Mouse (Mus musculus) liver, adult 2 months (tissue): ENCODE data around the gene Pik3c2g.

Experiments used
- CTCF ChIP-seq: fragments of 200-500 bp; IDR thresholded peaks from 2 replicates; pipeline ENCODE4 v1.5.1; 2011; ENCODE audit warnings: low read depth, low read length, control low read depth
- POLR2A ChIP-seq: fragments of 200-500 bp; IDR thresholded peaks from 2 replicates; pipeline ENCODE4 v1.6.1; 2011; ENCODE audit warnings: low read length, control low read depth; ENCODE audit not compliant: insufficient read depth; ENCODE audit errors: extremely low read depth

DNA sequence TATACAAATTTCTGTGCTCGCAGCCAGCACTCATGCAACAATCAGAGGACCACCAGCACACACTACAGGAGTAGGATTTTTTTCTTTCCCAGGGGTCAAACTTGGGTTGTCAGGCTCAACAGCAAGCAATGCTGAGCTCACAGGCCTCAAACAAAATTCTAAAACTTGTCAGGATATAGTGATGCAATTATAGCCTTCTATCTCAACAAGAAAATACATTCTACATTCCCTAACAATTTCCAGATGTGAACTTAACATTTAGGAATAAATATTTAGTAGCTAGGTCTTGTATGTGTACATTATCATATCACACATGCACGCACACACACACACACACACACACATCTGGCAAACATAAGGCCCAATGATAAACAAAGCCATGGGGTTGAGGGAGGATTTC is 308.6 kb downstream of the Pik3c2g start:
- TF ChIP-seq POLR2A: no peak
- no peak for TF ChIP-seq CTCF
